Mouse (Mus musculus): Measurements from ENCODE around the gene Mcoln3. TPM values are rescaled to one million over a fixed set of nuclear protein-coding genes. Genes with fewer than 3 reads are reported as not detected.

The Mcoln3 gene
- polyA plus RNA-seq, 1 experiment from 2014 or later = 4.4 TPM

DNA sequence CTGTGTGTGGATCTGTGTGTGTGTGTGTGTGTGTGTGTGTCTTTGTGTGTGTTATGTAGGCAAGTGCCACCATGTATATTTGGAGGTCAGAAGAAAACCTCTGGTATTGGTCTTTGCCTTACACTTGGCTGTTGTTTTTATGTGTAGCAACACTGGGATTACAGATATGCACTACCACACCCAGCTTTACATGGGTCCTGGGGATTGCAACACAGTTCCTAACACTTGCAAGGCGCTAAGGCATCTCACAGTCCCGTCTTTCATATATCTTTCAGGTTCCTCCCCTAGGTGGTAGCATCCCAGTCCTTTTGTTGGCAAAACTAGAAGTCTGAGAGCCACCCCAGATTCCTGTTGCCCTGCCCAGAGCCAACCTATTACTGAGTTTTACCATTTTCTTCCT lies 8.3 kb upstream of the Mcoln3 start:
- H3K27me3 ChIP-seq = peaks cover 4% of the 10 kb centered on the region; the same call in 1 of the 2 replicates
- no peak overlapping the region for H3K4me2 ChIP-seq (replicated peaks)
- no peak overlapping the region for H3K4me3 ChIP-seq
- H3K9ac ChIP-seq = no peak overlapping the region
- 84% methylated on average over 2 of the region's 2 CpGs for WGBS
- 0 out of 2 replicates have a peak, but pooled peaks cover 3% of the 10 kb centered on the region for H3K4me1 ChIP-seq
- no peak overlapping the region for H3K27ac ChIP-seq
- ATAC-seq (ENCODE audit: low FRiP score) = no peak
- no peaks in the 10 kb centered on the region for H3K9me3 ChIP-seq (replicated peaks)
- no peaks in the 10 kb centered on the region for H3K36me3 ChIP-seq

DNA sequence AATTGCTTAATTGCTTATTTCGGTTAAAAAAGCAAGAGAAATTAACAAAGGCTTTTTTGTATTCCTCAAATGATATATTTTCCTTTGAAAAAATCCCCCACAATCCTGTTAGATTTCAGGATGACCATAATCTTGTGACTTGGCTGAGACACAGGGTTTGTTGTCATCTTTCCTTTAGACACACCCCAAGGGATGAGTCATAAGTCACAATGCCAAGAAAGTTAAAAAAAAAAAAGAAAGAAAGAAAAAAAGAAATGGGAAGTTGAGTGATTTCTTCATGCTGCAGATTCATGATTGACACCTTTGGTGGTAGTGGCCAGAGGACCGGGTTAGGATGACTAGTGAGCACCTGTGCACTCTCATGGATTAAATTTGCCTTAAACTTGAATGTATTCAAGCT lies 6.9 kb upstream of the Mcoln3 start:
- Histone ChIP-seq H3K9me3 (replicated peaks) (no peaks in the 10 kb centered on the region), H3K4me2 (replicated peaks) (no peak overlapping the region), H3K27ac (no peak overlapping the region), H3K4me1 (0 out of 2 replicates have a peak, but pooled peaks cover 3% of the 10 kb centered on the region), H3K27me3 (peaks cover 4% of the 10 kb centered on the region; the same call in 1 of the 2 replicates), H3K4me3 (no peak overlapping the region), H3K36me3 (no peaks in the 10 kb centered on the region), H3K9ac (no peak overlapping the region)
- WGBS = 81% methylated on average over 2 of the region's 2 CpGs
- ATAC-seq (ENCODE audit: low FRiP score) = no peak

DNA sequence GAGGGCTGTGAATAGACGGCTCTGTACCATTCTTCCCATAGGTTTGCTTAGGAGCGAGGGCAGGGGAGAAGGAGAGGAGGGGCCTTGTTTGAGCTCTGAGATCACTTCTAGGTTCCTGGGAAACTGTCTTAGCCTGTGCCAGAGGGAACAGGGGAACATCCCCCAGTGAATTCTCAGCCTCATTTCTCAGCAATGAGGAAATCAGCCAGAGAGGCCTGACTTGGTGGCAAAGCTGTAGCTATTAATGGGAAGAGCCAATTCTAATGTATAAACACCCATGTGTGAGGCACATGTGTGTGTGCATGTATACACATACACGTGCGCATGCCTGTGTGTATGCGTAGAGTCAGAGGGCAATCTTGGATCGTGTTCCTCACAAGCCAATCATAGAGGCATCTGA lies 6.3 kb upstream of the Mcoln3 start:
- 0 out of 2 replicates have a peak, but pooled peaks cover 3% of the 10 kb centered on the region for H3K4me1 ChIP-seq
- no peak overlapping the region for H3K4me3 ChIP-seq
- no peak for ATAC-seq (ENCODE audit: low FRiP score)
- H3K9me3 ChIP-seq (replicated peaks) = no peaks in the 10 kb centered on the region
- WGBS = 79% methylated on average over 6 of the region's 6 CpGs
- H3K4me2 ChIP-seq (replicated peaks) = no peak overlapping the region
- H3K36me3 ChIP-seq = no peaks in the 10 kb centered on the region
- no peak overlapping the region for H3K9ac ChIP-seq
- H3K27me3 ChIP-seq = peaks cover 4% of the 10 kb centered on the region; the same call in 1 of the 2 replicates
- H3K27ac ChIP-seq = no peak overlapping the region

DNA sequence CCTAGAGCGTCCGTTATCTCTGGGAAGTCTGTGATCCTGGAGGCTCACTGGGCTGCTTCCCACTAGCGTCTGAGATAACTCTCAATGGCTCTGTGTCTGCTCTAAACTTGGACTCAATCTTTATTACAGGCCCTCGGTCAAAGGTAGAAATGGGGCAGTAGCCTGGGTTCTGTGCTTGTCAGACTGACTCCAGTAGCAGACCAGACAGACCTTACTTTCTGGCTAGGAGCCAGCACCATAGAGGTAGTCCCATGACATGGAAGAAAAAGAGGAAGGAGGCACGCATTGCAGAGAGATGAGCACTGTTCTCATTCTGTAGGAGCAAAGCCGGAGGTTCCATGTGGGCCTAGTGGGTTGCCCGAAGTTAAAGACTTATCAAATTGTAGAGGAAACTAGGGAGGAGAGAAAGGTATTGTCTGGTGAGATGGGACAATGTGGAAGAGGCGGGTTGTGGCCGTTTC lies 777 bp downstream of the Mcoln3 start:
- no peak overlapping the region for H3K4me3 ChIP-seq
- H3K4me2 ChIP-seq (replicated peaks) = peak overlapping the region; percentile 38; the same call in 1 of the 2 replicates
- H3K9me3 ChIP-seq (replicated peaks) = no peaks in the 10 kb centered on the region
- ATAC-seq (ENCODE audit: low FRiP score) = no peak
- no peak overlapping the region for H3K27ac ChIP-seq
- no peak overlapping the region for H3K9ac ChIP-seq
- H3K27me3 ChIP-seq = peaks cover 29% of the 10 kb centered on the region
- peaks cover 6% of the 10 kb centered on the region; the same call in 1 of the 2 replicates for H3K4me1 ChIP-seq
- no peaks in the 10 kb centered on the region for H3K36me3 ChIP-seq
- WGBS = 63% methylated on average over 9 of the region's 9 CpGs

DNA sequence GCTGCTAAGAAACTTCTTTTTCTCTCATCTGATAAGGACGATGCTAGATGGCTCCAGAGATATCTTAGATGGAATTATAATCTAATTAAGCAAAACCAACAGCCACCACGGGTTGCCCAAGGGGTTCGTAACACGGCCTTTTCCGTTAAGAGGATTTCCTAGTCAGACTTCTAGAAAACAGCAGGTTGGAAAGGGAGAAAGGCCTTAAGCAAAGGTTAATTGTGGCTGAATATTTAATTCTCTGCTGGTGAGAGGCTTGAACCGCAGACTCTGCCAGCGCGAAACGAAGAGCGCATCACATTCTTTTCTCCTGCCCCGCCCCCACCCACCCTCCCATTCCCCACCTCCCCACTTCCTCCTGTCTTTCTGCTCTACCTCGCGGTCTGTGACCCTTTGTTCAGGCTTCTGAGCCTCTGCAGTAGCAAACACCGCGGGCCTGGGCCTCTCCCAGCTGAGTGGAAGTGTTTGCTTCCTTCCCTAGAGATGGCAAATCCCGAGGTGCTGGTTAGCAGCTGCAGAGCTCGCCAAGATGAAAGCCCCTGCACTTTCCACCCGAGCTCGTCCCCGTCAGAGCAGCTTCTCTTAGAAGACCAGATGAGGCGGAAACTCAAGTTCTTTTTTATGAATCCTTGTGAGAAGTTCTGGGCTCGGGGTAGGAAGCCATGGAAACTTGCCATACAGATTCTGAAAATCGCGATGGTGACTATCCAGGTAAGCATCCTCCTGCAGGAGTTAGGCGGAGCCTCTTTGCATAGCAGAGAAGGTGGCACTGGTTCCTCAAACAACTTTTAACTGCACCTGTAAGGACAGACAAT lies 4.3 kb downstream of the Mcoln3 start:
- peaks cover 27% of the 10 kb centered on the region for H3K27me3 ChIP-seq
- peak; percentile 40; the same call in 1 of the 2 replicates for ATAC-seq (ENCODE audit: low FRiP score)
- peak overlapping the region; percentile 21 for H3K4me3 ChIP-seq
- peak overlapping the region; percentile 47 for H3K4me2 ChIP-seq (replicated peaks)
- peaks cover 9% of the 10 kb centered on the region; the same call in 1 of the 2 replicates for H3K4me1 ChIP-seq
- H3K36me3 ChIP-seq = no peaks in the 10 kb centered on the region
- no peak overlapping the region for H3K27ac ChIP-seq
- WGBS = 9% methylated on average over 25 of the region's 25 CpGs
- H3K9ac ChIP-seq = peak overlapping the region; percentile 18; the same call in 1 of the 2 replicates
- no peaks in the 10 kb centered on the region for H3K9me3 ChIP-seq (replicated peaks)

DNA sequence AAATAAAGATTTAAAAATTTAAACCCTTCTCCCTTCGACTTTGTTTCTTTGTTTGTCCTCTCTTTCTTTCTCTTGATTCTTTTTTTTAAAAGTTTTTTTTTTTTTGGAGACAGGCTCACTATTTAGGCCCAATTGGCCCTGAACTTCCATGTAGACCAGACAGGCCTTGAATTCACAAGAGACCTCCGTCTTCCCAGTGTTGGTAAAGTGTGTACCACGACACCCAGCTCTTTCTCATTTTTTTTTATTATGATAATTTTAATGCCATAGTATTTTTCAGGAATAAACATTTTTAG lies 4.8 kb downstream of the Mcoln3 start:
- Histone ChIP-seq H3K27me3 (peaks cover 21% of the 10 kb centered on the region), H3K9me3 (replicated peaks) (no peaks in the 10 kb centered on the region), H3K9ac (no peak overlapping the region), H3K27ac (no peak overlapping the region), H3K4me1 (peaks cover 9% of the 10 kb centered on the region; the same call in 1 of the 2 replicates), H3K4me2 (replicated peaks) (peak overlapping the region; percentile 47), H3K36me3 (no peaks in the 10 kb centered on the region), H3K4me3 (peak overlapping the region; percentile 21; the same call in 1 of the 2 replicates)
- 41% methylated on average over 3 of the region's 3 CpGs for WGBS
- ATAC-seq (ENCODE audit: low FRiP score) = no peak

DNA sequence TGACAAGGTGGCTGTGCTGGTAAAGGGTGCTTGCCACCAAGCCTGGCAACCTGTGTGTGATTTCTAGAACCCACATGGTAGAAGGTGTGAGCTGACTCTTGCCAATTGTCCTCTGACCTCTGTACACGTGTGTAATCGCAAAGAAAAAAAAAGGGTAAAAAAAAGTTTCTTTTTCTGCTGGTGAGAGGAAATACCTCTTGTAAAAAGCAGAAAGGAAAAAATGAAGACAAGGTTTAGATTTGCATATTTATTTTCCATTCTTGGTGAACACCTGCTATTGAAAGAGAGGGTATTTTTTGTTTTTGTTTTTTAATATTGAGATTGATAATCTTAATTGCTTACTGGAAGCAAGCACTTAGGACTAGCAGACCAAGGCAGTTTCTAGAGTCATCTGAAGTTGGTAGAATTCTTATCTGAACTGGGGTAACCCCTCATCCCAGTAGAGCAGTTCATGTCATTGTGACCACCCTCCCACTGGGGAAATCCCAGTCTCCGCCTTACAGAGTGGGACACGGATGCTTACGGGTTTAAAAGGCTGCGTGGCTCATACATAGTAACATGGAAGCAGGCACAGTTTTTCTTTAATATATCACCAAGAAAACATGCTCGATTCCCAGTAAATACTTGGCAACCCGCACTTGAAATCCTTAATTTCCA lies 5.7 kb downstream of the Mcoln3 start:
- Histone ChIP-seq H3K4me3 (no peak overlapping the region), H3K4me2 (replicated peaks) (no peak overlapping the region), H3K36me3 (no peaks in the 10 kb centered on the region), H3K4me1 (peaks cover 9% of the 10 kb centered on the region; the same call in 1 of the 2 replicates), H3K27ac (no peak overlapping the region), H3K27me3 (peaks cover 12% of the 10 kb centered on the region), H3K9me3 (replicated peaks) (no peaks in the 10 kb centered on the region), H3K9ac (no peak overlapping the region)
- WGBS = 85% methylated on average over 8 of the region's 8 CpGs
- ATAC-seq (ENCODE audit: low FRiP score) = no peak

DNA sequence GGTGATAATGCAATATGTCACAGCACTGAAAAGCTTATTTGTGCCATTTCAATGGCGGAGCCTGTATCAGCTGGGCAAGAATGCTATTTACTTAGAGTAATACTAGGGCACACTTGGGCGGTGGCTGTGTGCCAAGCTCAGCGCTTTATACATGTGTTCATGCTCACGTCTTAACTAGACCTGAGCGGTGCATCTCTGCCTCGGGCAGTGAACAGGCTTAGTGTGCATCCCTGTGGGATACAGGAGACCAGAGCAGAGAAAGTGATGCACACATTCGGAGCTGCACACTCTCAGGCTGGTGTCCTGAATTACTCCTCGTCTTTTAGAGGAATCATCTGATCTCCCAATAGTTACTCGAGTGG lies 6.2 kb downstream of the Mcoln3 start:
- WGBS = 83% methylated on average over 9 of the region's 9 CpGs
- no peaks in the 10 kb centered on the region for H3K9me3 ChIP-seq (replicated peaks)
- H3K27ac ChIP-seq = no peak overlapping the region
- ATAC-seq (ENCODE audit: low FRiP score) = no peak; the same call in 1 of the 2 replicates
- no peak overlapping the region for H3K4me2 ChIP-seq (replicated peaks)
- peaks cover 7% of the 10 kb centered on the region for H3K27me3 ChIP-seq
- H3K9ac ChIP-seq = no peak overlapping the region
- H3K4me1 ChIP-seq = peaks cover 9% of the 10 kb centered on the region; the same call in 1 of the 2 replicates
- no peak overlapping the region for H3K4me3 ChIP-seq
- H3K36me3 ChIP-seq = no peaks in the 10 kb centered on the region

DNA sequence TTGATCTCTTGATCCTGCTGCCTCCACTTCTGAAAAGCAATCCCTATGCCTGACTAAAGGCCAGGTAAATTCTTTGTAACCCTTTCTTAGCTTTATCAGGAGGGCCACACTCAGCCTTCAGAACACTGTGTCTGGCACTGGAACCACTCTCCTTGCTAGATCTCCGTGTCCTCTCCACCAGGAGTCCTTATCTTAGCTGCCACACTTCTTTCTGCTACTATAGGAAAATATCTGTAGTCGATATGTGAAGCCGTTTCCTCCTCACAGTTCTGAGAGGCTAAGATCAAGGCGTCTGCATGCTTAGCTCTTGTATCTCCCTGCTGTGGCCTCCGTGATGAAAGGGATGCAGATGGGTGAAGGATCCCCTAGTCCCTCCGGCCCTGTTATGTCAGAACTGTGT lies 10.0 kb downstream of the Mcoln3 start:
- ATAC-seq (ENCODE audit: low FRiP score) = no peak
- WGBS = 78% methylated on average over 6 of the region's 6 CpGs
- H3K4me3 ChIP-seq = no peak overlapping the region
- no peak overlapping the region for H3K9ac ChIP-seq
- no peaks in the 10 kb centered on the region for H3K27me3 ChIP-seq
- no peaks in the 10 kb centered on the region for H3K36me3 ChIP-seq
- H3K9me3 ChIP-seq (replicated peaks) = no peaks in the 10 kb centered on the region
- no peak overlapping the region for H3K4me2 ChIP-seq (replicated peaks)
- 0 out of 2 replicates have a peak, but pooled peaks cover 3% of the 10 kb centered on the region for H3K4me1 ChIP-seq
- H3K27ac ChIP-seq = no peak overlapping the region

DNA sequence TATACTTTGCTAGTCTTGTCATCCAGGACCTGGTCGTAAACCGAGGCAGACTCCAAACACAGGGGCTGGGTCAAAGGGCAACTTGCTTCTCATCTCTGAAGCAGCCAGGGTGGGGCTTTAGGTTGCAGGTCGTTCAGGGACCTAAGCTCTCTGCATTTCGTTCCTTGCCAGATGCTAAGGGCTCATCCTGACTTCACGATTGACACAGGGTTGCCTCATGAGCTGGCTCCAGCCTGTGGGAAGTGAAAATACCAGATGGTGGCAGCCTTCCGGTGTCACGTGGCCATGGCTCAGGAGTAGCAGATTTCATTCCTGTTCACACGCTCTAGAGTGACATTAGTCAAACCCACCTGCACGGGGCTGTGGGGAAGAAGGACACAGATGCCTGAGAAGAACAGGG lies 17.6 kb downstream of the Mcoln3 start:
- Histone ChIP-seq H3K27me3 (no peaks in the 10 kb centered on the region), H3K36me3 (no peaks in the 10 kb centered on the region), H3K4me3 (no peak overlapping the region), H3K4me1 (no peaks in the 10 kb centered on the region), H3K9ac (no peak overlapping the region), H3K9me3 (replicated peaks) (no peaks in the 10 kb centered on the region), H3K4me2 (replicated peaks) (no peak overlapping the region), H3K27ac (no peak overlapping the region)
- 74% methylated on average over 9 of the region's 9 CpGs for WGBS
- no peak for ATAC-seq (ENCODE audit: low FRiP score)

DNA sequence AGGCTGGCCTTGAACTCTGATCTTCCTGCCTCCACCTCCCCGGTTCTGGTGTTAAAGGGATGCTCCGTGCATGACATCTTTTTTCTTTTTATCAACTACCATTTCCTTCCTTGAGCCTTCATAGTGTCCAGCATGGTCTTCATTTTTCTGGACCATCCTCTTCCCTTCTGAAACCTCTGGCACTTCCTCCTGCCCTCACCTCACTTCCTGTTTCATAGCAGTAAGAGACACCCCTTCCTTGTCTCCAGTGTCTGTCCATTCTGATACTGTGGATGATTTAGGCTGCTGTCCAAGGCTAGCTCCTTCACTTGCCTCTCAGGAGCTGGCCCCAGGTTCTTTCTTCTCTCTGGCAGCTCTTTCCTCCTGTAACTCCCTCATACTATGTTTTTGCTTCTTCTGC lies 18.2 kb downstream of the Mcoln3 start:
- Histone ChIP-seq H3K36me3 (no peaks in the 10 kb centered on the region), H3K9ac (no peak overlapping the region)
- ATAC-seq (ENCODE audit: low FRiP score) = no peak

DNA sequence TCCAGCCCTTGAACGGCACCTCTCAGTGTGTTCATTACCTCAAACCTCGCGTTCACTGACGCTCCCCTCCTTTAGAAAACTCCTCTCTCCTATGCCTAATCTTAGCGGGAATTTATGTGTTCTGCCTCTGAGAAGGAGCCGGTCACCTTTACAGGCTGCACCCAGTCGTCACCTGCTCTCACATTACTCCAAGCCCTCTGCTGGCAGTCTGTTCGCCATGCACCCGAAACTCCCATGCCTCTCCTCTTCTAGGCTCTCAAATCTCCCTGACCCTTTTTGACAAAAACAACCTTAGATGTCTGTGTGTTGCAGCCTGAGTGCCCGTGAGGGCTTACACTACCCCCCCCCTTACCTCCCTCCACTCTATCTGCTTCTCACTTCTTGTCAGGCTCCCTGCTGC lies 19.2 kb downstream of the Mcoln3 start:
- no peak for ATAC-seq (ENCODE audit: low FRiP score)
- WGBS = 37% methylated on average over 10 of the region's 10 CpGs

More for the DNA sequence above, 18.2 kb downstream of the Mcoln3 start:
- no peak overlapping the region for H3K4me2 ChIP-seq (replicated peaks)
- no peaks in the 10 kb centered on the region for H3K4me1 ChIP-seq
- no peak overlapping the region for H3K27ac ChIP-seq
- H3K4me3 ChIP-seq = no peak overlapping the region
- WGBS = 89% methylated on average over 2 of the region's 2 CpGs
- H3K9me3 ChIP-seq (replicated peaks) = no peaks in the 10 kb centered on the region
- H3K27me3 ChIP-seq = no peaks in the 10 kb centered on the region

More for the DNA sequence above, 19.2 kb downstream of the Mcoln3 start:
- no peaks in the 10 kb centered on the region for H3K36me3 ChIP-seq
- H3K27ac ChIP-seq = no peak overlapping the region
- H3K4me2 ChIP-seq (replicated peaks) = no peak overlapping the region
- no peak overlapping the region for H3K9ac ChIP-seq
- no peaks in the 10 kb centered on the region for H3K27me3 ChIP-seq
- H3K9me3 ChIP-seq (replicated peaks) = no peaks in the 10 kb centered on the region
- no peaks in the 10 kb centered on the region for H3K4me1 ChIP-seq
- no peak overlapping the region for H3K4me3 ChIP-seq

Data from hindbrain, embryonic 12.5 days (tissue).